Mouse (Mus musculus) right cerebral cortex, postnatal 4 days (tissue): ENCODE data around the gene Dnm1l.
"Not testable (repeated sequence)": the region's sequence is repeated elsewhere in the genome, so short reads cannot be mapped to it uniquely, and the experiment has no call there.

Source experiments
- DNase-seq: peaks from one replicate; pipeline ENCODE4 v3.0.0-alpha.2; 2022

Gene Dnm1l

DNA sequence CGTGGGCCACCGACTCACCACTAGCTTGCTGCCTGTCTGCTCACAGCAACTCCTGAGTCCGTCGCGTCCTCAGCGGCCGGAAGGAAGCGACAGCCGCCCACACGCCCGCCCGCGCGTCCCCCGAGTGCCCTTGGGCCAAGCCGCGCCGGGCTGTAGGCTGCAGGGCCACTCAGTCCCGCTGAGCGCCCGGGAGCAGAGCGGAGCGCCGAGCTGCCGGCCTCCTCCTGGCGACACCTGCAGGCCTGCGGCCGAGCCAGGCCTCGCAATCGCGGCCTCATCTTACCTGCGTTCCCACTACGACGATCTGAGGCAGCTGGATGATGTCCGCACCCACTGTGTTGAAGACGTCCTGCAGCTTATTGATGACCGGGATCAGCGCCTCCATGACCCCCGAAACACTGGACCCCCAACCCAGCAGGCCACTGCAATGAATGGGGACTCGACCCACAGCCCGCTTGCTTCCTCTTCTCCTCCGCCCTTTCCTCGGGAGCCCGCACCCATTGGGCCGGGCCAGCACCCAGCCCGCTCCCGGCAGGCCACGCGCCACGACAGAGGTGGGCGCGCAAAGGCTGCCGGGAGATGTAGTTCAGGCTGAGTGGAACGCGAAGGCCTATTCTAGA is at the start of gene Dnm1l:
TSS of gene Dnm1l (minus strand) at position 479 of the 620 bp plus-strand sequence.
- DNase-seq, result peak; percentile 91

DNA sequence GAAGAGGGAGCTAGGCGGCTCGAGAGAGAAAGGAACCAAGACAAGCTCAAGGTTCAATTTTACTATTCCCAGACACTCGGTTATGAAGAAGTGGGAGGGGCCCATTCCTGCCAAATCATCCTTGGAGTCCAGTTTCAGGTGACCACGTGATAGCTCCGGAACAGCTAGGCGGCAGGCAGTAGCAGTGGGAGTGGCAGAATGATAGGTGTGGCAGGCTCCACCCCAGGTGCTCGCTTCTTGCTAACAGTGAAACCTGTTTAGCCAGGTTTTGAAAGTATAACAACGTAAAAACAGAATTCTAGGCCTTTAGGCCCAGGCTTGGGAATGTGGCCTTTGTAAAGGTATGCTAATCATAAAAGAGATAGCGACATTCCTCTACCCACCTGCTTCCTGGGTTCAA is 8.5 kb upstream of the Dnm1l start:
- not testable (repeated sequence) for DNase-seq

DNA sequence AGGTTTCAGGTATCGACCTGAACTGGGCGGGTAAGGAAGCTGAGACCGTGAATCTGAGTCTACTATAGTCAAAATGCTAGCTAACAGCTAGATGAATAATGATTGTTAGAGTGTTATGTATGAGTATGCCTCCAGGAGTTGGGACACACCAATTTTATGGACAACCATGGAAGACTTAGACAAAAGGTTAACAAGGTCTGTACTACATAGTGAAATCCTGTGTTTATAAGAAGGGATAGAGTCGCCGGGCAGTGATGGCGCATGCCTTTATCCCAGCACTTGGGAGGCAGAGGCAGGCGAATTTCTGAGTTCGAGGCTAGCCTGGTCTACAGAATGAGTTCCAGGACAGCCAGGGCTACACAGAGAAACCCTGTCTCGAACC is 333 bp upstream of the Dnm1l start:
- not testable (repeated sequence) for DNase-seq

DNA sequence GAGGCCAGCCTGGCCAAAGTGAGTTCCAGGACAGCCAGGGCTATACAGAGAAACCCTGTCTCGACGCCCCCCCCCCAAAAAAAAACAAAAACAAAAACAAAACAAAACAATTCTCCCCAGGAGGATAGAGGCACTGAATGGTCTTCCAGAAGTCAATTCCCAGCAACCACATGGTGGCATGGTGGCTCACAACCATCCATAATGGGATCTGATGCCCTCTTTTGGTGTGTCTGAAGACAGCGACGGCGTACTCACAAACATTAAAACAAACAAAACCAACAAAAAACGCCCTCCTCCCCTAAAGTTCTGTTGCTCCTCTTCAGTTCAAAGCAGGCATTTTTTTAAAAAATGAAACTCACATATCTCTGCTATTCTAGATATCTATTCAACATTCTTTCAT is 851 bp downstream of the Dnm1l start:
- DNase-seq, result no peak

DNA sequence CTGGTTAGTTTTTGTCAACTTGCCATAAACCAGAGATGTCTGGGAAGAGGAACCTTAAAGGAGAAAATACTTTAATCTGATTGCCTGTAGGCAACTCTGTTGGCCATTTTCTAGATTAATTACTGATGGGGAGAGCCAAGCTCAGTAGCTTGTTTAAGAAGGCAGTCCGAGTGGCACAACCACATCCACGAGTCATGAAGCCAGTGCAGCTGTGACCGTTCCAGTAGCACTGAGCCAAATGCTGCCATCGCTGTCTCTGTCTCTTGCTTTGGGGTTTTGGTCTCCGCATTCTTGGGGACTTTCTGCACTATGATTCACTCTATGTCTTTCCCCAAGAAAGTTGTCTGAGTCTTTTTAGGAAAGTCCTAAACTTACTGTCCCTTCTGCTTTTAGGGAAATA is 12.3 kb downstream of the Dnm1l start:
- DNase-seq, result no peak

DNA sequence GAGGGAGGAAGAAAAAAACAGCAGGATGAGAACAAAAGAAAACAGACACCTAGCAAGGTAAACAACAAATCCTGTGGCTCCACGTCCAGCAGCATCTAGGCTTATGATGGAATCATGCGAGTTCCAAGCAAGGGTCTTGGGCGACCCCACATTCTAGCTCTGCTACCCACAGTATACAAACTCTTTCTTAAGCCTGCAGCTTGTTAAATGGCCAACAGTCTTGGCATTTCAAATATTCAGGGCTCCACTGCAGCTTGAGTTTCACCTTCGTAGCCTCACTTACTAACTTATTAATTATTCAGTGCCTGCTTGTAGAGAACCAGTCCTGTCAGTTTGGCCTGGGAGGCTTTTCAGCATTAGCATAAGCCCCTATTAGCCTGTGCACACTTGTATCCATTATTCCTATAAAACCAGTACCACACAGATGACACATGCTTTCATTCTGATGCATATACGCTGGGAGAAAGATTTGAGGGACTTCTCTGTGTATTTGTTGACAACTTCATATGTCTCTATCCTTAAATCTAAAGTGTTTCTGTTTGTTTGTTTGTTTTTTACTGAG is 32.9 kb downstream of the Dnm1l start:
- DNase-seq, result no peak

DNA sequence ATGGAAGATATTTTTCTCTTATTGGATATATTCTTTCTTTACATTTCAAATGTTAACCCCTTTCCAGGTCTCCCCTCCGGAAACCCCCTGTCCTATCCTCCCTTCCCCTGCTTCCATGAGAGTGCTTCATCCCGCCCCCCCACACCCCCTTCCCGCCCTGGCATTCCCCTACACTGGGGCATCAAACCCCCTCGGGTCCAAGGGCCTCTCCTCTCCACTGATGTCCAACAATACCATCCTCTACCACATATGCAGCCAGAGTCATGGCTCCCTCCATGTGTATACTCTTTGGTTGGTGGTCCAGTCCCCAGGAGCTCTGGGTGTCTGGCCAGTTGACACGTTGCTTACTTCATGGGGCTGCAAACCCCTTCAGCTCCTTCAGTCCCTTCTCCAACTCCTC is 47.4 kb downstream of the Dnm1l start:
- DNase-seq, result no peak

DNA sequence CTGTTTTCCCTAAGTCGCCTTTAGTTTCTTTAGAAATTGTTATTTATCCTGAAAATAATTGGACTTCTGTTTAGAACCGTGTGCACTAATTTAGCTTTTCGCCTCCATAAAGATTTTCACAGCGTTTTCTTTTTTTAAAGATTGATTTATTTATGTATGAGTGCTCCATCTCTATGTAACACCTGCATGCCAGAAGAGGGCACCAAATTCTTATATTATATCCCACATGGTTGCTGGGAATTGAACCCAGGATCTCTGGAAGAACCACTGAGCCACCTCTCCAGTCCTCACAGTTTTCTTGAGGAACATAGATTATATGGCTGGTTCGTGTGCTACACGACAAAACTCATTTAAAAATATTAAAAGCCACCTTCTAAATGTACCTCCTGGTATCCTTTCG is 54.9 kb downstream of the Dnm1l start:
- DNase-seq, result no peak

DNA sequence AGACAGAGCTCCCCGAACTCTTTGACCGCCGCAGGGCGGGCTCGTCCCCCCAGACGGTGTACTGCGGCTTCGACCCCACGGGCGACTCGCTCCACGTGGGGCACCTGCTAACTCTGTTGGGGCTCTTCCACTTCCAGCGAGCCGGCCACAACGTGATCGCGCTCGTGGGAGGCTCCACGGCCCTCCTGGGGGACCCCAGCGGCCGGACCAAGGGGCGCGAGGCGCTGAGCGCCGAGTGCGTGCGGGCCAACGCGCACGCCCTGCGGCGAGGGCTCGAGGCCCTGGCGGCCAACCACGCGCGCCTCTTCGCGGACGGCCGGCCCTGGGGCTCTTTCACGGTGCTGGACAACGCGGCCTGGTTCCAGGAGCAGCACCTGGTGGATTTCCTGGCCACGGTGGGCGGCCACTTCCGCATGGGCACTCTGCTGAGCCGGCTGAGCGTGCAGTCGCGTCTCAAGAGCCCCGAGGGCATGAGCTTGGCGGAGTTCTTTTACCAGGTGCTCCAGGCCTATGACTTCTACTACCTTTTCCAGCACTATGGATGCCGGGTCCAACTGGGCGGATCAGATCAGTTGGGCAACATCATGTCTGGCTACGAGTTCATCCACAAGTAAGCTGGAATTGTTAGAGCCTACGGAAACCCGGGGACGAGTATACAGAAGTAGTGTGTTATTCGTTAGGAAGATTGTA is 55.5 kb downstream of the Dnm1l start:
- DNase-seq, result peak; percentile 32

DNA sequence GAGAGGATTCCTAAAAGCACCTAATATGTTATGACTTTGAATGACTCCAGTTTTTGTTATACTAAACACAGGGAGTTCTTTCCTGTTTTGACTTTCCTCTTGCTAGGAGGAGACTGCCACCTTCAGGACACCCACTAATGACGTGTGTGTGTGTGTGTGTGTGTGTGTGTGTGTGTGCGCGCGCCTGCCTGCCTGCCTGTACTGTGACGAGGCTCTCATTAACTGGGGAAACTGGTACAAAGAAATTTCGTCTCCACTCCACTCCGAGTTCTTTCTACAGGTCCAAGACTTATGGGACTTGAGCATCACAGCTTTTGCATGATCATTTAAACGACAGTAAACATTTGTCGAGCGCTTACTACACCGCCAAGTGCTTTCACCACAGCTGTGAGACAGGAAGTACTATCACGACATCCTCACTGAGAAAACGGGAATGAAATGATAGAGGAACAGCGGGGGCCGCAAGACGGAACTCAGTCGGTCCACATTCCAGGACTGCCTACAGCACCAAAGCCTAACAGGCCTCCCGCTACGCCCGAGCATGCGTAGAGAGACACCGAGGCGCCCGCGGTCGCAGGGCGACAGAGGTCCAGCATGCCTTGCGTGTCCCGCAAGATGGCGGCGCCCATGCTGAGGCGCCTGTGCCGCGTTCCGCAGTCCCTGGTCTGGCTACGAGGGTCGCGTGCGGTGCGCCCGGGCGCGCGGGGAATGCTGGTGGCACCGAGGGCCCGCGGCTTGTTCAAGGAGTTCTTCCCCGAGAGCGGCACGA is 56.2 kb downstream of the Dnm1l start, which contains the start of gene Yars2:
TSS of gene Yars2 (plus strand) at position 597 of the 769 bp plus-strand sequence.
- DNase-seq, result peak; percentile 88

DNA sequence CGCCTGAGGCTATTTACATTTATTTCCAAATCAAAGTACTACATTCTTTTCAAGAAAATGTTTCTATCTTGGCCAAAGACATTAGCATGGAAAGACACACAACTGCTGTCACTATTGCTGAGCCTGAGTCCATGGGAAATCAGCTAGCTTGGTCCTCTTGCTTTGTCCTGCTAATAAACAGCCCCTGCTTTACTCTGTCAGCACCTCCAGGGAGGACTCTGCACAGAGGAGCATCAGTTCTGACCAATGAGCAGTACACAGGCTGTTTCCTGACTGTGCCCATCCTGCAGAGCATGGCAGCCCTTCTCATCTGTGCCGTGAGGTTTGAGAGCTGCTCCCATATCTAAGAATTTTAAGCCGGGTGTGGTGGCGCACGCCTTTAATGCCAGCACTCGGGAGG is 85.0 kb downstream of the Dnm1l start:
- DNase-seq, result no peak

DNA sequence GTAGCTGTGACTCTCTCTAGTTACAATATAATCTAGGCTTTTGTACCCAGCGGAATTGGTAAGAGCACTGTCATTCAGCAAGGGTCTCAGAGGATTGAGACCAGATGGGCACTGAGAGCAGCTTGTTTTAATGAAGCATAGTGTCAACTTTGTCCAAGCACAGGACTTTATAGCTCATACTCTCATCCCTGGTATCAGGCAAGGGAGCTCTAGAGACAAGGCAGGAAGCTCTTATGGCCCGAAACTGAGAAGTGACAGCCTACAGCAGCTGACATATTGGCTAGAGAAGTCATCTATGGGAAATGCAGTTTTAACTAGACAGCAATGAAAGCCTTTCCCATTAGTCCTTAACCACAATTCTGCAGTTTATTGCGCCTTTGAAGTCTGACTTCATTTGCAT is 85.8 kb downstream of the Dnm1l start:
- no peak for DNase-seq

DNA sequence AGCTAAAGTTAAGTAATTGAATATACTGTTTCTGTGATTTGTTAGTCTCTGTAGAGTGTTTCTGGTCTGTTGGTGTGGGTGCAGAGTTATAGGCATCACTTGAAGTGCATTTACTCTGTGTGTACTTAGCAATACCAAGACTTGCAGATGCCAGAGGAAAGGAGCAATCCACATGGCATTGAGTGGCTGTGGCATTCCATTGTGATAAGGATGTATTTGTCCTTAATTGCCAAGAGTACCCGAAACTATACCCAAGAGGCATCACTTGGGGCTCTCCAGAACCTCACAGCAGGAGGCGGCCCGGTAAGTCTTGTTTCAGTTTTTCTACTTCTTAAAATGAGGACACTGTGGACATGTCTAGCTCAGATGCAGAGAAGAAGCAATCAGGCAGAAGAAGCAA is 96.3 kb downstream of the Dnm1l start:
- no peak for DNase-seq
